Mouse (Mus musculus): ENCODE results near the gene Disp3.

- no peak for TF ChIP-seq CTCF (IDR thresholded peaks at IDR 0.05; ENCODE audit: extremely low read depth, insufficient read depth, low read length)
- TF ChIP-seq POLR2A (IDR thresholded peaks at IDR 0.05; ENCODE audit: extremely low read depth, insufficient read depth, low read length) = no peak
These were observed 55.1 kb downstream of the Disp3 start for GRCm38 (mm10) chr4:148232615-148233014.
